Mouse (Mus musculus) embryonic fibroblast, embryonic 13.5 days (primary cell): ENCODE results near the gene Zfp819. TPM values are rescaled to one million over a fixed set of nuclear protein-coding genes. Genes with fewer than 3 reads are reported as not detected.
"Not testable (repeated sequence)": the region's sequence is repeated elsewhere in the genome, so short reads cannot be mapped to it uniquely, and the experiment has no call there.

Experiments
- H3K27ac ChIP-seq: 2 replicates; pipeline ENCODE4 v1.5.1; 2012; ENCODE audit warnings: low read length, control low read depth, inconsistent platforms; ENCODE audit not compliant: insufficient read depth
- H3K4me1 ChIP-seq: 2 replicates; pipeline ENCODE4 v1.6.1; 2011; ENCODE audit warnings: low read length; ENCODE audit not compliant: control insufficient read depth, insufficient read depth
- H3K4me3 ChIP-seq: 2 replicates; pipeline ENCODE4 v1.5.1; 2011; ENCODE audit warnings: mild to moderate bottlenecking, control low read depth, low read length; ENCODE audit not compliant: insufficient read depth
- CTCF ChIP-seq: IDR thresholded peaks from 2 replicates; pipeline ENCODE4 v1.5.1; 2011; ENCODE audit warnings: mild to moderate bottlenecking, control low read depth, low read length, moderate library complexity, borderline replicate concordance; ENCODE audit not compliant: insufficient read depth
- POLR2A ChIP-seq: IDR thresholded peaks from 2 replicates; pipeline ENCODE4 v1.6.1; 2011; ENCODE audit warnings: low read depth, mild to moderate bottlenecking, control low read depth, low read length, moderate library complexity
- polyA plus RNA-seq: library from polyadenylated mRNA; stranded (reverse); fragments of >200 nt; gene quantifications from 2 replicates; pipeline ENCODE4 v1.2.4, GENCODE M21; 2011; ENCODE audit warnings: low read depth; ENCODE audit not compliant: missing spikeins, insufficient read length

The Zfp819 gene
- polyA plus RNA-seq, 1 experiment, result not detected

DNA sequence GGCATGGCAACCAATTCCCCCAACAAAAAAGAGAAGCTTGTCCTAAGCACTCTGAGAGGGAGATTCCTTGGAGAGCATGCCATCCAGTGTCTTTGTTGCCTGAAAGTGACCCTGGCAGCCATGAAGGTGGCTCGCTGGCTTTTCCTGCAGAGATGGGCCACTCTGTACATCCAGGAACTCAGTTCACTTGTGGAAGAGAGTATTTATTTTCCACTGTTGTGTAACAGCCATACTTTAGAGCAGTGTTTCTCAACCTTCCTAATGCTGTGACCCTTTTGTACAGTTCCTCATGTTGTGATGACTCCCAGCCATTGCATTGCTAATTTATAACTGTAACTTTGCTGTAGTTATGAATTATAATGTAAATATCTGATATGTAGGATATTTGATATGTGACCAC, 30.1 kb downstream of the Zfp819 start:
- TF ChIP-seq POLR2A, result no peak
- no peak for TF ChIP-seq CTCF
- Histone ChIP-seq H3K4me3 (no peak overlapping the region), H3K4me1 (no peaks in the 10 kb centered on the region), H3K27ac (no peak overlapping the region)

- H3K27ac ChIP-seq, result no peak overlapping the region
- H3K4me1 ChIP-seq, result no peaks in the 10 kb centered on the region
- no peak overlapping the region for H3K4me3 ChIP-seq
- TF ChIP-seq POLR2A (no peak), CTCF (no peak)
Measured at GRCm38 (mm10) chr7:43642587-43642986, 35.6 kb downstream of the Zfp819 start.

- no peak overlapping the region for H3K27ac ChIP-seq
Measured at GRCm38 (mm10) chr7:43643046-43643652, 36.2 kb downstream of the Zfp819 start.

DNA sequence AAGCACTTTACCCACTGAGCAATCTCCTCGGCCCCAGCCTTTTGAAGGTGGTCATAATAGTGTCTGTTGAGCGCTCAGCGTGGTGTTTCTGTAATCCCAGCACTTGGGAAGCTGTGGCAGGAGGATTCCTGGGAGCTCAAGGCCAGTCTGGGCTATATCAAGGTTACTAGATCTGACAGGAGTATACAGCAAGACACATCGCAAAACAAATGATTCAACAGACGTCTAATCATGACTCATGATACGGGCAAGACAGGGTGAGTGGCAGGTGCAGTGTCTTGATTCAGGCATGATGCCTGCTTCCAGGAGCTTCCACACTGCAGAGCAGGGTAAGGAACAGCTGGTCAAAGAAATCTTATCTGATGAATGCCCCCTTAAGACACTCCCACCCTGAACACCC, 45.7 kb downstream of the Zfp819 start:
- H3K27ac ChIP-seq, result no peak overlapping the region
- H3K4me1 ChIP-seq, result no peaks in the 10 kb centered on the region
- H3K4me3 ChIP-seq, result no peak overlapping the region
- no peak for TF ChIP-seq CTCF
- TF ChIP-seq POLR2A, result no peak

More at GRCm38 (mm10) chr7:43643046-43643652, 36.2 kb downstream of the Zfp819 start:
- H3K4me1 ChIP-seq, result no peaks in the 10 kb centered on the region
- no peak overlapping the region for H3K4me3 ChIP-seq
- TF ChIP-seq CTCF (no peak), POLR2A (no peak)

- H3K4me1 ChIP-seq, result no peaks in the 10 kb centered on the region
- H3K27ac ChIP-seq, result no peak overlapping the region
- H3K4me3 ChIP-seq, result no peak overlapping the region
- TF ChIP-seq POLR2A, result no peak
- no peak for TF ChIP-seq CTCF
Measured at GRCm38 (mm10) chr7:43654519-43654918, 47.5 kb downstream of the Zfp819 start.

GRCm38 (mm10) chr7:43656232-43656631, 49.3 kb downstream of the Zfp819 start:
- Histone ChIP-seq H3K27ac (no peak overlapping the region), H3K4me3 (no peak overlapping the region), H3K4me1 (no peaks in the 10 kb centered on the region)
- no peak for TF ChIP-seq CTCF
- no peak for TF ChIP-seq POLR2A

DNA sequence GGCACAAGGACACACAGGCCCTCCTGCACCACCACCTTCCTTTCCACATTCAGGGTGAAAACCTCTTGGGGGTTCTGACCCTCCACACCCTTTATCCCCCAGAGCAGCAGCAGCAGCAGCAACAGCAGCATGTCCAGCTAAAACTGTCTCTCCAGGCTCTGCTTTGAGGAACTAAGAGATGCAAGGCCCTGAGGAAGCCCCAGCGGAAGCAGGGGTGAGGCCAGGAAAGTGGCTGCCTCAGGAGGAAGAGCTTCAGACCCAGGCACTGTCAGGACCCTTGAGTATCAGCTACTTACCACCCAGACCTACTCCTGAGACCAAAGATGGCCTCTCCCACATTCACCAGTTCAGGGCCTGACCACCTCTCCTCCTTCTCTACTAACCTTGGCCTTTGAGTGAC, 53.0 kb downstream of the Zfp819 start, which contains the start of gene Siglece:
TSS of gene Siglece (minus strand) at position 160 of the 400 bp plus-strand sequence.
- Histone ChIP-seq H3K27ac (no peak within 1 kb of the TSS), H3K4me1 (peaks cover 4% of the 10 kb centered on the region; the same call in 1 of the 2 replicates), H3K4me3 (no peak within 1 kb of the TSS)
- TF ChIP-seq POLR2A, result no peak
- TF ChIP-seq CTCF, result no peak

GRCm38 (mm10) chr7:43662804-43663203, 55.8 kb downstream of the Zfp819 start:
- H3K4me1 ChIP-seq, result peaks cover 4% of the 10 kb centered on the region; the same call in 1 of the 2 replicates
- H3K4me3 ChIP-seq, result no peak overlapping the region
- H3K27ac ChIP-seq, result peak overlapping the region; percentile 48; the same call in 1 of the 2 replicates
- TF ChIP-seq POLR2A (no peak), CTCF (no peak)

DNA sequence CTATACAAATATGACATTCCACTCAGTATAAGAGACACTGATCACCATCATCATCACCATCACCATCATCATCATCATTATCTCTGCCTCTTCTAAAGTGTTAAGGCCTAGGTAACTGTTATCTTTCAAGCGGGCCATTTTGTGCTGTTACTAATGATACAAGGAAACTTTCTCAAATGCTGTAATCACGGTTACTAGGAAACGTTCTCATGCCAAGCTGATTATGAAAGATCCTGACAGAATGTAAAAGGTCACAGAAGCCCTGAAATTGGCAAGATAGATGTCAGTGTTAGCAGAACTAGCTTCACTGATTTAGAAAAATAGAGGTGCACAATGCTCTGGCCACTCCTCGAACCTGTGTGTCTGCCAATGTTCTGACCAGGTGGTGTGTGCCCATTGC, 60.3 kb downstream of the Zfp819 start:
- not testable (repeated sequence) for H3K27ac ChIP-seq, H3K4me1 ChIP-seq, H3K4me3 ChIP-seq

Other genes with a start within 250 kb of the Zfp819 start
- 12.5 and 30.9 TPM in 2 replicates for gene Siglecg, start 199.0 kb upstream of the Zfp819 start, polyA plus RNA-seq
- gene Lim2, start 179.5 kb upstream of the Zfp819 start, polyA plus RNA-seq, result not detected in 2 replicates
- not detected in 2 replicates for gene Nkg7, start 170.1 kb upstream of the Zfp819 start, polyA plus RNA-seq
- gene Cldnd2, start 166.4 kb upstream of the Zfp819 start, polyA plus RNA-seq, result not detected in 2 replicates
- gene Etfb, start 163.1 kb upstream of the Zfp819 start, polyA plus RNA-seq, result 104 and 143 TPM in 2 replicates
- 0.72 TPM in 1 of 2 replicates, not detected in the other for gene Gm45233, start 163.0 kb upstream of the Zfp819 start, polyA plus RNA-seq
- 2.6 and 3.1 TPM in 2 replicates for gene Vsig10l, start 144.0 kb upstream of the Zfp819 start, polyA plus RNA-seq
- gene Iglon5, start 117.1 kb upstream of the Zfp819 start, polyA plus RNA-seq, result 19.4 and 23.7 TPM in 2 replicates
- not detected in 2 replicates for gene 4931406B18Rik, start 101.2 kb upstream of the Zfp819 start, polyA plus RNA-seq
- gene Cd33, start 62.7 kb upstream of the Zfp819 start, polyA plus RNA-seq, result 0.72 TPM in 1 of 2 replicates, not detected in the other
- gene Zfp658, start 44.9 kb upstream of the Zfp819 start, polyA plus RNA-seq, result 2.8 and 4.1 TPM in 2 replicates
- 19.8 and 24.2 TPM in 2 replicates for gene Zfp719, start 27.6 kb upstream of the Zfp819 start, polyA plus RNA-seq
- not detected in 2 replicates for gene Ceacam18, start 27.5 kb downstream of the Zfp819 start, polyA plus RNA-seq
- gene Siglece, start 53.0 kb downstream of the Zfp819 start, polyA plus RNA-seq, result not detected in 2 replicates
- 6.5 and 6.6 TPM in 2 replicates for gene Ctu1, start 64.8 kb downstream of the Zfp819 start, polyA plus RNA-seq
- gene Klk14, start 83.2 kb downstream of the Zfp819 start, polyA plus RNA-seq, result not detected in 2 replicates
- not detected in 2 replicates for gene Klk13, start 105.4 kb downstream of the Zfp819 start, polyA plus RNA-seq
- not detected in 2 replicates for gene Klk12, start 161.7 kb downstream of the Zfp819 start, polyA plus RNA-seq
- gene Klk11, start 167.4 kb downstream of the Zfp819 start, polyA plus RNA-seq, result not detected in 2 replicates
- gene Klk10, start 173.9 kb downstream of the Zfp819 start, polyA plus RNA-seq, result 0.63 and 1.8 TPM in 2 replicates
- gene Klk9, start 184.7 kb downstream of the Zfp819 start, polyA plus RNA-seq, result not detected in 2 replicates
- 6.2 and 12.8 TPM in 2 replicates for gene Klk8, start 190.4 kb downstream of the Zfp819 start, polyA plus RNA-seq
- not detected in 2 replicates for gene Klk7, start 204.1 kb downstream of the Zfp819 start, polyA plus RNA-seq
- gene Klk6, start 217.3 kb downstream of the Zfp819 start, polyA plus RNA-seq, result not detected in 2 replicates
- gene Klk5, start 234.8 kb downstream of the Zfp819 start, polyA plus RNA-seq, result not detected in 2 replicates